ENCODE assay signal across 23 mouse cellular contexts in the genomic region with DNA sequence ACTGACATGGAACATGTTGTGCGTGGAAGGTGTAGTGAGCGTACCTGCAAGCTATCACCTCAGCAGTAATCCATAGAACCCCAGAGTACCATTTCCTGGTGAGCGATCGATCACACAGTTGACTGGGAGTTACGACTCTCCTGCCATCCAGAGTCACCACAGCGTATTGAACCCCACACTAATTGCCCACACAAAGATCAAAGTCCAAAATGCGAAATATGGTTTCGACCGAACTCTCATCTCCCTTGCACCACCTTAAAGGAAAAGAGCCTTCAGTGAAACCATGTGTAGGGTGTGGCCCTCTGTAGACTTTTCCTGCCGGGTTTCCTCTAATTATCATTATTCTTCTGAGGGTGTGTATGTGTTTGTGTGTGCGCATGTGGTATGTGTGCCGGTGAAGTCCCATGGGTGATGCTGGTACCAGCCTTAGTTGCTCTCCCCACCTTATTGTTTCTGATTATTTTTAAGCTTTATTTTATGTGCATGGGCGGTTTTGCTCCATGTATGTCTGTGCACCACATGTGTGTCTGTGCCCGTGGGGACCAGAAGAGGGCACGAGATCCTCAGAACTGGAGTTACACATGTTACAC. TPM values are rescaled to one million over a fixed set of nuclear protein-coding genes. Genes with fewer than 3 reads are reported as not detected.
A peak's percentile ranks its signal among the peaks of the same experiment; 100 is the strongest.
DNase-seq lines count a peak whose midpoint lies in the region; ATAC-seq and TF ChIP-seq lines count a peak whose summit lies in the region.
"Had no signal": no experiment of that assay in that cellular context is flagged by ENCODE, and none has a peak within 500 bp of the region (broad histone marks: within the 10 kb centered on the region; RNA-seq: fewer than 3 reads in every experiment).

No protein-coding gene starts in this region.

- H3K9me3 ChIP-seq in intestine, postnatal 0 days (ENCODE audit: control insufficient read depth) = no peaks in the 10 kb centered on the region
- no peaks in the 10 kb centered on the region for H3K9me3 ChIP-seq in stomach, postnatal 0 days (ENCODE audit: control insufficient read depth, low read length)
- H3K9me3 ChIP-seq in forebrain, embryonic 10.5 days = no peaks in the 10 kb centered on the region
- H3K9me3 ChIP-seq: embryonic facial prominence, embryonic 15.5 days; forebrain, embryonic 15.5 days; hindbrain, embryonic 15.5 days; limb, embryonic 15.5 days; megakaryocyte, embryonic 14.5 days; neural tube, embryonic 13.5 days had no signal

- no peaks in the 10 kb centered on the region for H3K27me3 ChIP-seq in liver, adult 2 months (ENCODE audit: control insufficient read depth, insufficient read depth, low read length)
- no peaks in the 10 kb centered on the region for H3K27me3 ChIP-seq in intestine, postnatal 0 days (replicated peaks; ENCODE audit: control insufficient read depth, insufficient read depth, low read length)
- no peaks in the 10 kb centered on the region for H3K27me3 ChIP-seq in stomach, postnatal 0 days (ENCODE audit: control insufficient read depth, insufficient read depth, low read length)
- H3K27me3 ChIP-seq in forebrain, embryonic 10.5 days (ENCODE audit: poor library complexity, severe bottlenecking) = peaks cover 49% of the 10 kb centered on the region
- H3K27me3 ChIP-seq: embryonic facial prominence, embryonic 15.5 days; hindbrain, embryonic 15.5 days; limb, embryonic 15.5 days had no signal

- H3K4me3 ChIP-seq in liver, adult 2 months (ENCODE audit: insufficient read depth, low read depth, low read length) = no peak overlapping the region
- H3K4me3 ChIP-seq in intestine, postnatal 0 days (ENCODE audit: low read depth, low read length) = no peak overlapping the region
- H3K4me3 ChIP-seq in stomach, postnatal 0 days (ENCODE audit: low read depth, low read length) = no peak overlapping the region
- no peak overlapping the region for H3K4me3 ChIP-seq in forebrain, embryonic 10.5 days
- H3K4me3 ChIP-seq: embryonic facial prominence, embryonic 15.5 days; forebrain, embryonic 15.5 days; hindbrain, embryonic 15.5 days; limb, embryonic 15.5 days; megakaryocyte, embryonic 14.5 days; neural tube, embryonic 13.5 days had no signal

- peak overlapping the region; percentile 43 for H3K4me2 ChIP-seq in intestine, postnatal 0 days (replicated peaks; ENCODE audit: low read depth)
- H3K4me2 ChIP-seq in stomach, postnatal 0 days (replicated peaks; ENCODE audit: low read depth) = no peak overlapping the region
- H3K4me2 ChIP-seq: embryonic facial prominence, embryonic 15.5 days; forebrain, embryonic 15.5 days; hindbrain, embryonic 15.5 days; limb, embryonic 15.5 days; neural tube, embryonic 13.5 days had no signal

- H3K79me2 ChIP-seq in liver, adult 2 months (ENCODE audit: control insufficient read depth, insufficient read depth, low read length) = peaks cover 3% of the 10 kb centered on the region; the same call in 1 of the 2 replicates

- ATAC-seq in intestine, postnatal 0 days = peak; percentile 80
- ATAC-seq in stomach, postnatal 0 days (ENCODE audit: low FRiP score, low TSS enrichment) = peak; percentile 36
- ATAC-seq: forebrain, embryonic 15.5 days had no signal

- no peak for TF ChIP-seq POLR2A in liver, adult 2 months (IDR thresholded peaks at IDR 0.05; ENCODE audit: extremely low read depth, insufficient read depth, low read length)

- WGBS in liver, adult 2 months = 39% methylated on average over 15 of the region's 15 CpGs
- 51% methylated on average over 15 of the region's 15 CpGs for WGBS in intestine, postnatal 0 days
- 63% methylated on average over 15 of the region's 15 CpGs for WGBS in stomach, postnatal 0 days
- 91% methylated on average over 15 of the region's 15 CpGs for WGBS in forebrain, embryonic 10.5 days

- TF ChIP-seq CTCF in liver, adult 2 months (IDR thresholded peaks at IDR 0.05; ENCODE audit: low read depth, low read length) = no peak
- TF ChIP-seq CTCF in intestine, postnatal 0 days (IDR thresholded peaks at IDR 0.05; ENCODE audit: low read depth) = peak; percentile 51
- TF ChIP-seq CTCF in stomach, postnatal 0 days (IDR thresholded peaks at IDR 0.05; ENCODE audit: low read depth) = 0 out of 2 replicates have a peak, but pooled peaks have one; percentile 10

- peak overlapping the region; percentile 41 for H3K27ac ChIP-seq in liver, adult 2 months (replicated peaks; ENCODE audit: insufficient read depth, low read depth, low read length)
- peak overlapping the region; percentile 76 for H3K27ac ChIP-seq in intestine, postnatal 0 days (ENCODE audit: low read depth, low read length)
- 0 out of 2 replicates have a peak overlapping the region, but pooled peaks have one; percentile 19 for H3K27ac ChIP-seq in stomach, postnatal 0 days (replicated peaks)
- H3K27ac ChIP-seq in forebrain, embryonic 10.5 days = no peak overlapping the region
- H3K27ac ChIP-seq: embryonic facial prominence, embryonic 15.5 days; forebrain, embryonic 15.5 days; hindbrain, embryonic 15.5 days; kidney, postnatal 0 days; limb, embryonic 15.5 days; neural tube, embryonic 13.5 days had no signal

- DNase-seq in liver, adult 2 months (ENCODE audit: extremely low read depth, low read depth, low spot score) = peak; percentile 87
- DNase-seq in liver = no peak
- DNase-seq in induced T-regulatory cell, adult 2 months (ENCODE audit: low read depth) = peak; percentile 53
- DNase-seq in stomach, postnatal 0 days (ENCODE audit: low spot score) = peak; percentile 48
- no peak for DNase-seq in forebrain, embryonic 10.5 days (ENCODE audit: extremely low spot score, low spot score)
- DNase-seq in embryo, embryonic 10.5 days (ENCODE audit: low spot score) = no peak
- DNase-seq: adrenal gland, adult 8-10 months; cerebellum, adult 2 months; cerebellum, postnatal 36 days; gastrocnemius, postnatal 10 days; kidney, adult 2 months; left cerebral cortex, postnatal 4 days; lung, adult 2 months; midbrain, embryonic 14.5 days; retina, postnatal 1 day had no signal

- TF ChIP-seq EP300 in stomach, postnatal 0 days (optimal IDR thresholded peaks at IDR 0.05) = no peak

- peaks cover 15% of the 10 kb centered on the region for H3K4me1 ChIP-seq in liver, adult 2 months (ENCODE audit: control insufficient read depth, insufficient read depth, low read length)
- H3K4me1 ChIP-seq in intestine, postnatal 0 days (replicated peaks; ENCODE audit: control insufficient read depth, insufficient read depth, low read length) = peaks cover 8% of the 10 kb centered on the region
- no peaks in the 10 kb centered on the region for H3K4me1 ChIP-seq in stomach, postnatal 0 days (replicated peaks; ENCODE audit: control insufficient read depth, insufficient read depth)
- H3K4me1 ChIP-seq in forebrain, embryonic 10.5 days = peaks cover 21% of the 10 kb centered on the region

- H3K9ac ChIP-seq in liver, adult 2 months (ENCODE audit: low read depth, low read length) = no peak overlapping the region
- no peak overlapping the region for H3K9ac ChIP-seq in intestine, postnatal 0 days (ENCODE audit: low read depth, low read length)
- no peak overlapping the region for H3K9ac ChIP-seq in stomach, postnatal 0 days (ENCODE audit: low read length)
- H3K9ac ChIP-seq: embryonic facial prominence, embryonic 15.5 days; forebrain, embryonic 15.5 days; hindbrain, embryonic 15.5 days; limb, embryonic 15.5 days; neural tube, embryonic 13.5 days had no signal

- no peaks in the 10 kb centered on the region for H3K36me3 ChIP-seq in liver, adult 2 months (ENCODE audit: control insufficient read depth, insufficient read depth, low read length)
- no peaks in the 10 kb centered on the region; the same call in 1 of the 2 replicates for H3K36me3 ChIP-seq in intestine, postnatal 0 days (ENCODE audit: control insufficient read depth, insufficient read depth)
- H3K36me3 ChIP-seq in stomach, postnatal 0 days (ENCODE audit: control insufficient read depth, insufficient read depth, low read length) = no peaks in the 10 kb centered on the region
- no peaks in the 10 kb centered on the region for H3K36me3 ChIP-seq in forebrain, embryonic 10.5 days (replicated peaks)
- H3K36me3 ChIP-seq: embryonic facial prominence, embryonic 15.5 days; forebrain, embryonic 15.5 days; hindbrain, embryonic 15.5 days; limb, embryonic 15.5 days; neural tube, embryonic 13.5 days had no signal

RNA-seq across cellular contexts. Expression of gene Ppp1r13b, which starts 3.4 kb away (rescaled TPM):
- 2.9 and 4.2 TPM in 2 replicates for total RNA-seq in liver, adult 2 months (2014; rRNA removed)
- polyA plus RNA-seq in liver, adult 2 months (2012; rRNA removed) = 4.5 and 5.4 TPM in 2 replicates
- polyA plus RNA-seq in intestine, postnatal 0 days (2015; fragmentation: Nextera tagmentation; extraction: Ambion mirVana) = 13.6 and 16.7 TPM in 2 replicates
- polyA plus RNA-seq in stomach, postnatal 0 days (2015; fragmentation: Nextera tagmentation; extraction: Ambion mirVana) = 18.9 and 21.5 TPM in 2 replicates
- 2.9 and 3.1 TPM in 2 replicates for polyA plus RNA-seq in forebrain, embryonic 10.5 days (2016; fragmentation: Nextera tagmentation; extraction: Ambion mirVana)

RNA-seq across cellular contexts. Expression of gene Atp5mpl, which starts 55.5 kb away (rescaled TPM):
- total RNA-seq in liver, adult 2 months (2014; rRNA removed) = 336 and 444 TPM in 2 replicates
- 23.8 and 26.3 TPM in 2 replicates for polyA plus RNA-seq in liver, adult 2 months (2012; rRNA removed)
- polyA plus RNA-seq in intestine, postnatal 0 days (2015; fragmentation: Nextera tagmentation; extraction: Ambion mirVana) = 1,268 and 1,348 TPM in 2 replicates
- 814 and 865 TPM in 2 replicates for polyA plus RNA-seq in stomach, postnatal 0 days (2015; fragmentation: Nextera tagmentation; extraction: Ambion mirVana)
- polyA plus RNA-seq in forebrain, embryonic 10.5 days (2016; fragmentation: Nextera tagmentation; extraction: Ambion mirVana) = 565 and 608 TPM in 2 replicates

Comparison
In these comparisons a context has a peak if more than half of its experiments do, and no peak if none do; other contexts are left out.
1. DNase-seq: peak in liver, adult 2 months (single experiment), induced T-regulatory cell, adult 2 months (single experiment) and stomach, postnatal 0 days (single experiment); none in liver (single experiment), forebrain, embryonic 10.5 days (single experiment) and embryo, embryonic 10.5 days (single experiment).
2. RNA of gene Atp5mpl, which starts 55.5 kb away (polyA plus RNA-seq): 1,268 to 1,348 TPM in intestine, postnatal 0 days, 814 to 865 TPM in stomach, postnatal 0 days and 565 to 608 TPM in forebrain, embryonic 10.5 days; 23.8 to 26.3 TPM in liver, adult 2 months; every median in the first group is over 10 times any median in the second.